Mouse (Mus musculus): ENCODE measurements around the gene Gnl2. TPM values are rescaled to one million over a fixed set of nuclear protein-coding genes. Genes with fewer than 3 reads are reported as not detected.
A peak's percentile ranks its signal among the peaks of the same experiment; 100 is the strongest.

The Gnl2 gene
- polyA plus RNA-seq, 1 experiment = not detected

- H3K4me1 ChIP-seq (ENCODE audit: control insufficient read depth, insufficient read depth, low read length) = peaks cover 6% of the 10 kb centered on the region; the same call in 1 of the 2 replicates
- no peak overlapping the region for H3K4me3 ChIP-seq (ENCODE audit: insufficient read depth, low read depth, low read length)
- no peak overlapping the region for H3K27ac ChIP-seq (ENCODE audit: insufficient read depth, low read depth, low read length)
- WGBS = 58% methylated on average over 4 of the region's 4 CpGs
- TF ChIP-seq POLR2A (IDR thresholded peaks at IDR 0.05; ENCODE audit: insufficient read depth, low read depth, low read length) (no peak), CTCF (IDR thresholded peaks at IDR 0.05; ENCODE audit: insufficient read depth, low read depth, low read length) (no peak)
Observed at GRCm38 (mm10) chr4:125097412-125097811, 81.0 kb downstream of the Gnl2 start.

- Histone ChIP-seq H3K4me1 (ENCODE audit: control insufficient read depth, insufficient read depth, low read length) (peaks cover 6% of the 10 kb centered on the region; the same call in 1 of the 2 replicates), H3K4me3 (ENCODE audit: insufficient read depth, low read depth, low read length) (no peak overlapping the region), H3K27ac (ENCODE audit: insufficient read depth, low read depth, low read length) (no peak overlapping the region)
- TF ChIP-seq CTCF (IDR thresholded peaks at IDR 0.05; ENCODE audit: insufficient read depth, low read depth, low read length) = peak; percentile 51
- TF ChIP-seq POLR2A (IDR thresholded peaks at IDR 0.05; ENCODE audit: insufficient read depth, low read depth, low read length) = no peak
- 10% methylated on average over 8 of the region's 8 CpGs for WGBS
Observed at GRCm38 (mm10) chr4:125099458-125099857, 83.1 kb downstream of the Gnl2 start.

DNA sequence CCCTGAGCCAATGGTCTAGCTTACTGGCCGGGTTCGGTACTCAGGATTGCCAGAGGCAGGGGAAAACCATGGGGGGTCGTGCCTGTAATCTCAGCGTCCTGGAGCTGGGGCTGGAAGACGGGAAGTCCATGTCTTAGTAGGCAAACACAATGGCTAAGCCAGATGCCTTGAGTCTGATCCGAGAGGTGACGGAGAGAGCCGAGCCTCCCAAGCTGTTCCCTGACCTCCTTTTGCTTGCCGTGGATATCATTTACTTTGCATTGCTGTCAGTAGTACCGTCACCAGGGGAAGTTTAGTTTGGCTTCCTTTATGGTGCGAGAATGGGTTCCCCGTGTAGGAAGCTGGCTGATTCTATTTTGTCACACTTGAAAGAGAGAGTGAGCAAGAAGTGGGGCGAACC is 84.9 kb downstream of the Gnl2 start:
- TF ChIP-seq POLR2A (IDR thresholded peaks at IDR 0.05; ENCODE audit: insufficient read depth, low read depth, low read length) (no peak), CTCF (IDR thresholded peaks at IDR 0.05; ENCODE audit: insufficient read depth, low read depth, low read length) (no peak)
- H3K27ac ChIP-seq (ENCODE audit: insufficient read depth, low read depth, low read length) = no peak overlapping the region
- H3K4me1 ChIP-seq (ENCODE audit: control insufficient read depth, insufficient read depth, low read length) = peaks cover 3% of the 10 kb centered on the region; the same call in 1 of the 2 replicates
- no peak overlapping the region for H3K4me3 ChIP-seq (ENCODE audit: insufficient read depth, low read depth, low read length)
- WGBS = 65% methylated on average over 13 of the region's 13 CpGs

Other genes starting within 250 kb of the Gnl2 start
- gene Mtf1, start 214.5 kb upstream of the Gnl2 start, polyA plus RNA-seq (2012; ENCODE audit: insufficient read depth, insufficient read length, low replicate concordance, missing spikeins) = not detected in 2 replicates
- gene Yrdc, start 165.9 kb upstream of the Gnl2 start, polyA plus RNA-seq (2012; ENCODE audit: insufficient read depth, insufficient read length, low replicate concordance, missing spikeins) = not detected in 2 replicates
- not detected in 2 replicates for gene 1110065P20Rik, start 165.4 kb upstream of the Gnl2 start, polyA plus RNA-seq (2012; ENCODE audit: insufficient read depth, insufficient read length, low replicate concordance, missing spikeins)
- gene Maneal, start 154.4 kb upstream of the Gnl2 start, polyA plus RNA-seq (2012; ENCODE audit: insufficient read depth, insufficient read length, low replicate concordance, missing spikeins) = not detected in 2 replicates
- gene Epha10, start 135.7 kb upstream of the Gnl2 start, polyA plus RNA-seq (2012; ENCODE audit: insufficient read depth, insufficient read length, low replicate concordance, missing spikeins) = not detected in 2 replicates
- not detected in 2 replicates for gene 9930104L06Rik, start 79.5 kb upstream of the Gnl2 start, polyA plus RNA-seq (2012; ENCODE audit: insufficient read depth, insufficient read length, low replicate concordance, missing spikeins)
- gene Cdca8, start 77.3 kb upstream of the Gnl2 start, polyA plus RNA-seq (2012; ENCODE audit: insufficient read depth, insufficient read length, low replicate concordance, missing spikeins) = not detected in 2 replicates
- gene Rspo1, start 30.2 kb upstream of the Gnl2 start, polyA plus RNA-seq (2012; ENCODE audit: insufficient read depth, insufficient read length, low replicate concordance, missing spikeins) = not detected in 2 replicates
- not detected in 2 replicates for gene Dnali1, start 49.1 kb downstream of the Gnl2 start, polyA plus RNA-seq (2012; ENCODE audit: insufficient read depth, insufficient read length, low replicate concordance, missing spikeins)
- gene Snip1, start 50.1 kb downstream of the Gnl2 start, polyA plus RNA-seq (2012; ENCODE audit: insufficient read depth, insufficient read length, low replicate concordance, missing spikeins) = not detected in 2 replicates
- gene Meaf6, start 68.5 kb downstream of the Gnl2 start, polyA plus RNA-seq (2012; ENCODE audit: insufficient read depth, insufficient read length, low replicate concordance, missing spikeins) = not detected in 2 replicates
- gene Zc3h12a, start 111.3 kb downstream of the Gnl2 start, polyA plus RNA-seq (2012; ENCODE audit: insufficient read depth, insufficient read length, low replicate concordance, missing spikeins) = not detected in 2 replicates